ENCODE assay signal across 8 mouse cellular contexts in genomic region chr3:138644286-138644951, GRCm38 (mm10).
DNase-seq lines count a peak whose midpoint lies in the region; ATAC-seq and TF ChIP-seq lines count a peak whose summit lies in the region.

No protein-coding gene starts in this region.

- peaks cover 8% of the 10 kb centered on the region; the same call in 1 of the 2 replicates for H3K4me1 ChIP-seq in kidney, postnatal 0 days (replicated peaks; ENCODE audit: insufficient read depth, low read length)

- H3K36me3 ChIP-seq in kidney, postnatal 0 days (ENCODE audit: insufficient read depth, low read length), result no peaks in the 10 kb centered on the region

- H3K27ac ChIP-seq in kidney, postnatal 0 days, result peak overlapping the region; percentile 13; the same call in 1 of the 2 replicates

- TF ChIP-seq CTCF in kidney, postnatal 0 days (IDR thresholded peaks at IDR 0.05; ENCODE audit: low read depth), result no peak

- H3K9me3 ChIP-seq in kidney, postnatal 0 days (replicated peaks; ENCODE audit: low read length), result no peaks in the 10 kb centered on the region

- peak; percentile 24 to 28 for DNase-seq in cerebellum, postnatal 10 days
- DNase-seq in cerebellum, adult 11 months, result no peak
- peak; percentile 10 for DNase-seq in adrenal gland, adult 8-10 months
- peak; percentile 79 for DNase-seq in forelimb bud, embryonic 11.5 days (ENCODE audit: low read depth, low spot score)
- peak; percentile 73 for DNase-seq in kidney, postnatal 0 days (ENCODE audit: low spot score)
- DNase-seq in lung, postnatal 36 days, result peak; percentile 6
- DNase-seq in right cerebral cortex, postnatal 4 days, result peak; percentile 26
- no peak for DNase-seq in spleen, adult 18-20 months

- H3K27me3 ChIP-seq in kidney, postnatal 0 days (ENCODE audit: insufficient read depth, low read length), result no peaks in the 10 kb centered on the region

- H3K4me2 ChIP-seq in kidney, postnatal 0 days (ENCODE audit: low read length), result peak overlapping the region; percentile 67

- peak overlapping the region; percentile 28 for H3K4me3 ChIP-seq in kidney, postnatal 0 days (replicated peaks; ENCODE audit: low read depth, low read length)

- 4% methylated on average over 19 of the region's 19 CpGs for WGBS in kidney, postnatal 0 days

- peak; percentile 74 for ATAC-seq in kidney, postnatal 0 days (replicated peaks; ENCODE audit: low FRiP score, low read depth)

- 0 out of 2 replicates have a peak overlapping the region, but pooled peaks have one; percentile 40 for H3K9ac ChIP-seq in kidney, postnatal 0 days (ENCODE audit: low read depth, low read length)

Comparison
In these comparisons a context has a peak if more than half of its experiments do, and no peak if none do; other contexts are left out.
1. DNase-seq: peak in cerebellum, postnatal 10 days (2 of 2), adrenal gland, adult 8-10 months (single experiment), forelimb bud, embryonic 11.5 days (single experiment), kidney, postnatal 0 days (single experiment), lung, postnatal 36 days (single experiment) and right cerebral cortex, postnatal 4 days (single experiment); none in cerebellum, adult 11 months (single experiment) and spleen, adult 18-20 months (0 of 2).